Mouse (Mus musculus): ENCODE data around the gene Ccdc190. TPM values are rescaled to one million over a fixed set of nuclear protein-coding genes. Genes with fewer than 3 reads are reported as not detected.

Gene Ccdc190
- polyA plus RNA-seq, 1 experiment from 2014 or later = not detected

DNA sequence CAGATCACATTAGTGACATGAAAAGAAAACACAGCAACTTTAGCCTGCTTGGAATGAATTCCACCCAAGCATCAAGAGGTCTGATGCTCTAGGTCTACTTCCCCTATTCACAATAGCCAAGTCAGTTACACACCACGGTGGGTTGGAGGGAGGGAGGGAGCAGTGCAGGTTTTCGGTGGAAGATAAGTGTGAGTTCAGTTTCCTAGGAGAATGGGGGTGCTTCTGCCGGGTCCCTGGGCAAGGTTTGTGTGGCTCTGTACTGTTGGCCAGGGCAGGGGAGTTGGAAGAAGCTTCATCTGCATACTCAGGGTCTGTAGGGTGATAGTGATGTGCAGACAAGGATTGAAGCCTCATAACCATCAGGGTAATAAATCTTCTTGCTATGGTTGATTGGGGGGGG, 17.6 kb downstream of the Ccdc190 start:
- WGBS = 71% methylated on average over 3 of the region's 3 CpGs
- ATAC-seq (ENCODE audit: insufficient number of reproducible peaks, insufficient read depth, low FRiP score, low read depth) = no peak

DNA sequence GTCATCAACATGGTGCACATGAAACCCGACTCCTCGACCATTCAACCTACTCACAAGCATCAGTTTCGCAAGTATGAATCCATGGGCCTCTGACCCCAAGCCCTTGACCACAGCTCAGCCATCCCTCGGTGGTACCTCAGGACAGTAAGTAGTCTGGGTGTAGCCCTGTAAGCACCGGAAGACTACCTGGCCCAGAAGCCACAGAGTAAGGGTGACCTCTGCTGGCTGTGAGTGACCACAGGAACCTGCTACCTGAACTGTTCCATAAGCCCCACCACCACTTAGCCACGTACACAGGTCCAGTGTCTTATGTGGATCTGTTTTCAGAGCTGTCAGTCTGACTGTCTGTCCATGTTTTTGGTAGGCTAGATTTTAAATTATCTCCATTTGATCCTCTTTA, 19.2 kb downstream of the Ccdc190 start:
- Histone ChIP-seq H3K36me3 (ENCODE audit: control insufficient read depth, insufficient read depth, low read length) (peaks cover 5% of the 10 kb centered on the region; the same call in 1 of the 2 replicates), H3K4me3 (ENCODE audit: low read depth, low read length) (no peak overlapping the region), H3K4me1 (ENCODE audit: control insufficient read depth, insufficient read depth, low read length) (no peaks in the 10 kb centered on the region), H3K9me3 (ENCODE audit: control insufficient read depth, low read depth, low read length) (no peaks in the 10 kb centered on the region), H3K27ac (ENCODE audit: low read length) (no peak overlapping the region), H3K27me3 (ENCODE audit: control insufficient read depth, insufficient read depth, low read length) (no peaks in the 10 kb centered on the region), H3K9ac (replicated peaks; ENCODE audit: low read depth, low read length) (no peak overlapping the region), H3K4me2 (replicated peaks; ENCODE audit: low read depth, low read length) (no peak overlapping the region)
- 73% methylated on average over 6 of the region's 6 CpGs for WGBS
- no peak for ATAC-seq (ENCODE audit: insufficient number of reproducible peaks, insufficient read depth, low FRiP score, low read depth)

More for the DNA sequence above, 17.6 kb downstream of the Ccdc190 start:
- no peaks in the 10 kb centered on the region for H3K4me1 ChIP-seq (ENCODE audit: control insufficient read depth, insufficient read depth, low read length)
- no peaks in the 10 kb centered on the region for H3K27me3 ChIP-seq (ENCODE audit: control insufficient read depth, insufficient read depth, low read length)
- H3K9me3 ChIP-seq (ENCODE audit: control insufficient read depth, low read depth, low read length) = no peaks in the 10 kb centered on the region
- H3K9ac ChIP-seq (replicated peaks; ENCODE audit: low read depth, low read length) = no peak overlapping the region
- no peak overlapping the region for H3K4me2 ChIP-seq (replicated peaks; ENCODE audit: low read depth, low read length)
- no peak overlapping the region for H3K27ac ChIP-seq (ENCODE audit: low read length)
- H3K4me3 ChIP-seq (ENCODE audit: low read depth, low read length) = no peak overlapping the region
- H3K36me3 ChIP-seq (ENCODE audit: control insufficient read depth, insufficient read depth, low read length) = peaks cover 3% of the 10 kb centered on the region; the same call in 1 of the 2 replicates

DNA sequence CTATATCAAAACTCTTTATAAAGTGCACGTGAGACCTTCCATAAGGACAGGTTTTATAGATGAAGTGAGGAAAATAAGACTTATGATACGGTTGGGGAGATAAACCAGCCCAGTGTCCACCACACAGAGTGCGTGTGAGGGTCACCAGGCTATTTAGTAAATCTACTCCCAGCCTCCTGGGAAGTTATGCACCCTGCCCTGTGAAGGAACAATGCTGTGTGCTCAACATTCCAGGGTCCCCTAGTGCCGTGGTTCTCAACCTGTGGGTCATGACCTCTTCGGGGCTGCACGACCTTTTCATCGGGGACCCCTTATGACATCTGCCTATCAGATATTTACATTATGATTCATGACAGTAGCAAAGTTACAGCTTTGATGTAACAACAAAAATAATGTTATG, 19.8 kb downstream of the Ccdc190 start:
- H3K36me3 ChIP-seq (ENCODE audit: control insufficient read depth, insufficient read depth, low read length) = peaks cover 7% of the 10 kb centered on the region; the same call in 1 of the 2 replicates

DNA sequence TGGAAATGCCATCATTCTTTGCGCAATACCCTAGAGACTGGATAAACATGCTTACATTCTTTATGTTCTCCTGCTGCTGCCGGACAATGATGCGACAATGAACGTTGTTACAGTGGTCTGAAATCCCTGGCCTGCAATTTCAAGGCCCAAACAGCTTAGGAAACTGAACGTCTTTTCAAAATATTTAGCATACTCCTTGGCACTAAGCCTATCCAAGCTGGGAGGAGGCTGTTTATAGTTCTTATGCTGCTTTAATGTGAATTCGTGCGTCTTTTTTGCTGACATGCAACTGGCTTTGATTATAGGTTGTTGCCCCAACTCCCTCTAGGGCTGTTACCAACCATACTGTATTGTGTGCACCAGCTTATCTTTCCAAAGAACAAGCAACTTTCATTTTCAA, 20.4 kb downstream of the Ccdc190 start:
- H3K4me2 ChIP-seq (replicated peaks; ENCODE audit: low read depth, low read length) = no peak overlapping the region
- H3K36me3 ChIP-seq (ENCODE audit: control insufficient read depth, insufficient read depth, low read length) = peaks cover 10% of the 10 kb centered on the region; the same call in 1 of the 2 replicates
- H3K4me3 ChIP-seq (ENCODE audit: low read depth, low read length) = no peak overlapping the region
- no peaks in the 10 kb centered on the region for H3K27me3 ChIP-seq (ENCODE audit: control insufficient read depth, insufficient read depth, low read length)
- no peak overlapping the region for H3K27ac ChIP-seq (ENCODE audit: low read length)
- ATAC-seq (ENCODE audit: insufficient number of reproducible peaks, insufficient read depth, low FRiP score, low read depth) = no peak
- 64% methylated on average over 7 of the region's 7 CpGs for WGBS
- H3K9me3 ChIP-seq (ENCODE audit: control insufficient read depth, low read depth, low read length) = no peaks in the 10 kb centered on the region
- H3K4me1 ChIP-seq (ENCODE audit: control insufficient read depth, insufficient read depth, low read length) = no peaks in the 10 kb centered on the region
- H3K9ac ChIP-seq (replicated peaks; ENCODE audit: low read depth, low read length) = no peak overlapping the region

More for the DNA sequence above, 19.8 kb downstream of the Ccdc190 start:
- Histone ChIP-seq H3K4me2 (replicated peaks; ENCODE audit: low read depth, low read length) (no peak overlapping the region), H3K4me1 (ENCODE audit: control insufficient read depth, insufficient read depth, low read length) (no peaks in the 10 kb centered on the region), H3K9ac (replicated peaks; ENCODE audit: low read depth, low read length) (no peak overlapping the region), H3K27me3 (ENCODE audit: control insufficient read depth, insufficient read depth, low read length) (no peaks in the 10 kb centered on the region), H3K4me3 (ENCODE audit: low read depth, low read length) (no peak overlapping the region), H3K27ac (ENCODE audit: low read length) (no peak overlapping the region), H3K9me3 (ENCODE audit: control insufficient read depth, low read depth, low read length) (no peaks in the 10 kb centered on the region)
- no peak for ATAC-seq (ENCODE audit: insufficient number of reproducible peaks, insufficient read depth, low FRiP score, low read depth)
- 67% methylated on average over 7 of the region's 7 CpGs for WGBS

DNA sequence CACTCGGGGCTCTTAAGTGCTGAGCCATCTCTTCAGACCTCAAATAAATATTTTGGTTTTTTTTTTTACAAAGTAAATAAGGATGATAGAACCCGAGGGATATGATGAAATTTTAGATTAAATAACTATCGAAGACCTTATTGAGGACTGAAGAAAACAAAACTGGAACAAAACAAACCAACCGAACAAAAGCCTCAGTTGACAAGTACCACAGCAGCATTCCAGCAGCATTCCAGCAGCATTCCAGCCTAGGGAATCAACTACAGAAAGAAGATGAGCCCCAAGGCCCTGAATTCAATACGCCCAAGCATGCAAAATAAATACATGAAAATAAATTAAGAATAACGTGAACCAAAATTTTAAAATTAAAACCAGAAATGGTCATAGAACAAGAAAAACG, 21.5 kb downstream of the Ccdc190 start:
- Histone ChIP-seq H3K27ac (ENCODE audit: low read length) (no peak overlapping the region), H3K9me3 (ENCODE audit: control insufficient read depth, low read depth, low read length) (no peaks in the 10 kb centered on the region), H3K36me3 (ENCODE audit: control insufficient read depth, insufficient read depth, low read length) (peaks cover 13% of the 10 kb centered on the region; the same call in 1 of the 2 replicates), H3K4me1 (ENCODE audit: control insufficient read depth, insufficient read depth, low read length) (no peaks in the 10 kb centered on the region), H3K4me3 (ENCODE audit: low read depth, low read length) (no peak overlapping the region), H3K9ac (replicated peaks; ENCODE audit: low read depth, low read length) (no peak overlapping the region), H3K27me3 (ENCODE audit: control insufficient read depth, insufficient read depth, low read length) (no peaks in the 10 kb centered on the region), H3K4me2 (replicated peaks; ENCODE audit: low read depth, low read length) (no peak overlapping the region)
- ATAC-seq (ENCODE audit: insufficient number of reproducible peaks, insufficient read depth, low FRiP score, low read depth) = no peak
- 67% methylated on average over 7 of the region's 7 CpGs for WGBS

DNA sequence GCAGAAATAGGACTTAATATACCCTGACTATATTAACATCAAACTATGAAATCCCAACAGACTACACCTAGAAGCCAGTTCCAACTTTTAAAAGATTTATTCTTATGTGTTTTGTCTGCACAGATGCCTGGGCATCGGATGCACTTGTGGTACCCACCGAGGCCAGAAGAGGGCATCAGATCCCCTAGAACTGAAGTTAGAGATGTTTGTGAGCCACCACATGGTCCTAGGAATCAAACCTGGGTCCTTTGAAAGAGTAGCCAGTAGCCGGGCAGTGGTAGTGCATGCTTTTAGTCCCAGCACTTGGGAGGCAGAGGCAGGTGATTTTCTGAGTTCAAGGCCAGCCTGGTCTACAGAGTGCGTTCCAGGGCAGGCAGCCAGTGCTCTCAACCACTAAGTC, 22.2 kb downstream of the Ccdc190 start:
- Histone ChIP-seq H3K36me3 (ENCODE audit: control insufficient read depth, insufficient read depth, low read length) (peaks cover 14% of the 10 kb centered on the region; the same call in 1 of the 2 replicates), H3K27me3 (ENCODE audit: control insufficient read depth, insufficient read depth, low read length) (no peaks in the 10 kb centered on the region), H3K9ac (replicated peaks; ENCODE audit: low read depth, low read length) (no peak overlapping the region), H3K4me1 (ENCODE audit: control insufficient read depth, insufficient read depth, low read length) (no peaks in the 10 kb centered on the region), H3K4me3 (ENCODE audit: low read depth, low read length) (no peak overlapping the region), H3K4me2 (replicated peaks; ENCODE audit: low read depth, low read length) (no peak overlapping the region), H3K9me3 (ENCODE audit: control insufficient read depth, low read depth, low read length) (no peaks in the 10 kb centered on the region), H3K27ac (ENCODE audit: low read length) (no peak overlapping the region)
- no peak for ATAC-seq (ENCODE audit: insufficient number of reproducible peaks, insufficient read depth, low FRiP score, low read depth)
- 91% methylated on average over 4 of the region's 4 CpGs for WGBS

DNA sequence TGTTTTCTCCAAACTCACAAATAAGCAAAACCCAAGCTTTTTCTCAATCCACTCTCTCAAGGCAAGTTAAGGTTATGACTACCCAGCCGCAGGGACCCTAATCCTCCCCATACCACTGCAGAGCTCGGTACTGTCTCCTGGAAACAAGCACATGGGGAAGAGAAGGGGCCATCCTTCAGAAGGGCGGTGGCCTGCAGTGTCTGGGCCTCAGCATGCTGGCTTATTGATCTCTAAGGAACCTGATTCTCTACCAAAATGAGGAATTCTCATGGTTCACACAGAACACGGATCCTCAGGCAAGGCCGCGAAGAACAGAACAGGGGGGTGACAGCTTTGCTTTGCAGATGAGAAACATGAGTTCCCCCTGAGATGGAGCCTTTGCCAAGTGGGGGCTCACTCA, 23.1 kb downstream of the Ccdc190 start:
- H3K36me3 ChIP-seq (ENCODE audit: control insufficient read depth, insufficient read depth, low read length) = peaks cover 16% of the 10 kb centered on the region; the same call in 1 of the 2 replicates
- no peak overlapping the region for H3K27ac ChIP-seq (ENCODE audit: low read length)
- no peaks in the 10 kb centered on the region for H3K27me3 ChIP-seq (ENCODE audit: control insufficient read depth, insufficient read depth, low read length)
- no peaks in the 10 kb centered on the region for H3K4me1 ChIP-seq (ENCODE audit: control insufficient read depth, insufficient read depth, low read length)
- H3K9me3 ChIP-seq (ENCODE audit: control insufficient read depth, low read depth, low read length) = no peaks in the 10 kb centered on the region
- WGBS = 91% methylated on average over 6 of the region's 6 CpGs
- no peak overlapping the region for H3K9ac ChIP-seq (replicated peaks; ENCODE audit: low read depth, low read length)
- H3K4me3 ChIP-seq (ENCODE audit: low read depth, low read length) = no peak overlapping the region
- no peak for ATAC-seq (ENCODE audit: insufficient number of reproducible peaks, insufficient read depth, low FRiP score, low read depth)
- no peak overlapping the region for H3K4me2 ChIP-seq (replicated peaks; ENCODE audit: low read depth, low read length)

DNA sequence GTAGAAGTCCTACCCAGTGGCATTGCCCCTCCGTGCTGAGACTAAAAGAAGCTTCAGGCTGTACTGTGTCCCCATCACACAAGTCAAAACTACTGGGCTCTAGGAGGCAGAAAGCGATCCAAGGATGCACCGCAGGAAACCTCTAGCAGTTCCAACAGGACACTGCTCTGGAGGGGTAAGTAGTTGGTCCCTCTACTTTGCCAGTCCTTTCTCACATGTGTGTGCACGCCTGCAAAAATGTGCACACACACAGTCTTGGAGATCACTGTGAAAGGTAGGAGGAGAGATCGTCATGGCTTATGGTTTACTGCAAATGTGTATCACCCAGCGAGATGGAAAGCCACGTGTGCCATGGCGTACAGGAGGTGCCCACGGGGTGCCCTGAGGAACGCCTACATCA, 24.2 kb downstream of the Ccdc190 start:
- Histone ChIP-seq H3K4me2 (replicated peaks; ENCODE audit: low read depth, low read length) (no peak overlapping the region), H3K4me3 (ENCODE audit: low read depth, low read length) (no peak overlapping the region), H3K9me3 (ENCODE audit: control insufficient read depth, low read depth, low read length) (no peaks in the 10 kb centered on the region), H3K27ac (ENCODE audit: low read length) (no peak overlapping the region), H3K36me3 (ENCODE audit: control insufficient read depth, insufficient read depth, low read length) (peaks cover 16% of the 10 kb centered on the region), H3K9ac (replicated peaks; ENCODE audit: low read depth, low read length) (no peak overlapping the region), H3K27me3 (ENCODE audit: control insufficient read depth, insufficient read depth, low read length) (no peaks in the 10 kb centered on the region), H3K4me1 (ENCODE audit: control insufficient read depth, insufficient read depth, low read length) (no peaks in the 10 kb centered on the region)
- no peak for ATAC-seq (ENCODE audit: insufficient number of reproducible peaks, insufficient read depth, low FRiP score, low read depth)
- WGBS = 93% methylated on average over 10 of the region's 10 CpGs

DNA sequence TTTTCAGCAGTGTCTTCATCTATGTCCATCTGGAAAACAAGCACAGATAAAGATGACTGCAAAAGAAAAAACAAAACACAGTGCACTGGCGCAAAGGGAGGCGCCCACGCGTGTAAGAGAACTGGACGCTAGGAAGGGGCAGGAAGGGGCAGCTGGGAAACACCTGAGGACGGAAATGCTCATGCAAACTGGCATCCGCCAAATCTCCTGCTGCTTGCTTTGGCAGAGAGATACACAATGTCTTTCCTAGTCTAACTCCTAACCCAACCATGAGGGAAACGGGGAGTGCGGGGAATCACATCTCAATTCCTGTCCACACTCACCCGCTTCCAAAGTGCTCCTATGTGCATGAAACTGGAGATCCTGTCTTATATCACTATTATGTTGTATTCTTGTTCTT, 24.7 kb downstream of the Ccdc190 start:
- H3K27ac ChIP-seq (ENCODE audit: low read length) = no peak overlapping the region
- H3K9ac ChIP-seq (replicated peaks; ENCODE audit: low read depth, low read length) = no peak overlapping the region
- ATAC-seq (ENCODE audit: insufficient number of reproducible peaks, insufficient read depth, low FRiP score, low read depth) = no peak
- no peaks in the 10 kb centered on the region for H3K4me1 ChIP-seq (ENCODE audit: control insufficient read depth, insufficient read depth, low read length)
- no peaks in the 10 kb centered on the region for H3K27me3 ChIP-seq (ENCODE audit: control insufficient read depth, insufficient read depth, low read length)
- no peak overlapping the region for H3K4me2 ChIP-seq (replicated peaks; ENCODE audit: low read depth, low read length)
- H3K9me3 ChIP-seq (ENCODE audit: control insufficient read depth, low read depth, low read length) = no peaks in the 10 kb centered on the region
- H3K36me3 ChIP-seq (ENCODE audit: control insufficient read depth, insufficient read depth, low read length) = peaks cover 20% of the 10 kb centered on the region
- WGBS = 96% methylated on average over 10 of the region's 10 CpGs
- H3K4me3 ChIP-seq (ENCODE audit: low read depth, low read length) = no peak overlapping the region
